Mouse (Mus musculus): ENCODE data around the gene Trim33. TPM values are rescaled to one million over a fixed set of nuclear protein-coding genes. Genes with fewer than 3 reads are reported as not detected.

Trim33 gene
- polyA plus RNA-seq, 1 experiment from 2014 or later, result 3.4 TPM

- no peaks in the 10 kb centered on the region for H3K36me3 ChIP-seq (replicated peaks; ENCODE audit: insufficient read depth, low read length)
- no peak overlapping the region for H3K4me2 ChIP-seq (ENCODE audit: low read depth, low read length)
- no peak overlapping the region for H3K4me3 ChIP-seq (ENCODE audit: low read depth, low read length)
- 85% methylated on average over 3 of the region's 3 CpGs for WGBS (ENCODE audit: insufficient replicate concordance)
- H3K9ac ChIP-seq (replicated peaks), result no peak overlapping the region
- no peaks in the 10 kb centered on the region for H3K27me3 ChIP-seq (ENCODE audit: insufficient read depth, low read length)
- no peak overlapping the region for H3K27ac ChIP-seq (ENCODE audit: low read depth)
- ATAC-seq (no peak), DNase-seq (no peak)
- H3K9me3 ChIP-seq (ENCODE audit: low read length), result no peaks in the 10 kb centered on the region
- no peaks in the 10 kb centered on the region for H3K4me1 ChIP-seq (ENCODE audit: insufficient read depth)
- no peak for TF ChIP-seq EP300 (IDR thresholded peaks at IDR 0.05; ENCODE audit: low read depth)
- TF ChIP-seq CTCF (IDR thresholded peaks at IDR 0.05; ENCODE audit: low read depth), result no peak
These were observed 89.6 kb downstream of the Trim33 start for GRCm38 (mm10) chr3:103368731-103369130.

- DNase-seq, result peak; percentile 73
- peak; percentile 35; the same call in 1 of the 2 replicates for ATAC-seq
- Histone ChIP-seq H3K9me3 (ENCODE audit: low read length) (no peaks in the 10 kb centered on the region), H3K4me2 (ENCODE audit: low read depth, low read length) (no peak overlapping the region), H3K4me3 (ENCODE audit: low read depth, low read length) (no peak overlapping the region), H3K9ac (replicated peaks) (no peak overlapping the region), H3K4me1 (ENCODE audit: insufficient read depth) (no peaks in the 10 kb centered on the region), H3K36me3 (replicated peaks; ENCODE audit: insufficient read depth, low read length) (no peaks in the 10 kb centered on the region), H3K27me3 (ENCODE audit: insufficient read depth, low read length) (no peaks in the 10 kb centered on the region), H3K27ac (ENCODE audit: low read depth) (no peak overlapping the region)
- WGBS (ENCODE audit: insufficient replicate concordance), result 31% methylated on average over 8 of the region's 8 CpGs
- no peak for TF ChIP-seq EP300 (IDR thresholded peaks at IDR 0.05; ENCODE audit: low read depth)
- peak; percentile 87 for TF ChIP-seq CTCF (IDR thresholded peaks at IDR 0.05; ENCODE audit: low read depth)
These were observed 94.9 kb downstream of the Trim33 start for GRCm38 (mm10) chr3:103374028-103374427.

GRCm38 (mm10) chr3:103375181-103375855 is 96.2 kb downstream of the Trim33 start:
- ATAC-seq (no peak), DNase-seq (no peak)
- no peak overlapping the region for H3K4me3 ChIP-seq (ENCODE audit: low read depth, low read length)
- no peak overlapping the region for H3K27ac ChIP-seq (ENCODE audit: low read depth)
- no peak overlapping the region for H3K4me2 ChIP-seq (ENCODE audit: low read depth, low read length)
- 43% methylated on average over 14 of the region's 14 CpGs for WGBS (ENCODE audit: insufficient replicate concordance)
- H3K9me3 ChIP-seq (ENCODE audit: low read length), result no peaks in the 10 kb centered on the region
- H3K9ac ChIP-seq (replicated peaks), result no peak overlapping the region
- no peak for TF ChIP-seq CTCF (IDR thresholded peaks at IDR 0.05; ENCODE audit: low read depth)
- TF ChIP-seq EP300 (IDR thresholded peaks at IDR 0.05; ENCODE audit: low read depth), result no peak
- no peaks in the 10 kb centered on the region for H3K27me3 ChIP-seq (ENCODE audit: insufficient read depth, low read length)
- H3K4me1 ChIP-seq (ENCODE audit: insufficient read depth), result no peaks in the 10 kb centered on the region
- H3K36me3 ChIP-seq (replicated peaks; ENCODE audit: insufficient read depth, low read length), result no peaks in the 10 kb centered on the region

GRCm38 (mm10) chr3:103378018-103378417 is 98.9 kb downstream of the Trim33 start:
- no peak for DNase-seq
- no peak for TF ChIP-seq EP300 (IDR thresholded peaks at IDR 0.05; ENCODE audit: low read depth)
- Histone ChIP-seq H3K9me3 (ENCODE audit: low read length) (no peaks in the 10 kb centered on the region), H3K4me3 (ENCODE audit: low read depth, low read length) (no peak overlapping the region), H3K9ac (replicated peaks) (no peak overlapping the region), H3K36me3 (replicated peaks; ENCODE audit: insufficient read depth, low read length) (no peaks in the 10 kb centered on the region), H3K27ac (ENCODE audit: low read depth) (peak overlapping the region; percentile 39; the same call in 1 of the 2 replicates), H3K4me2 (ENCODE audit: low read depth, low read length) (no peak overlapping the region), H3K27me3 (ENCODE audit: insufficient read depth, low read length) (no peaks in the 10 kb centered on the region), H3K4me1 (ENCODE audit: insufficient read depth) (no peaks in the 10 kb centered on the region)
- peak; percentile 80 for ATAC-seq

GRCm38 (mm10) chr3:103379371-103379770 is 100.3 kb downstream of the Trim33 start:
- 77% methylated on average over 3 of the region's 3 CpGs for WGBS (ENCODE audit: insufficient replicate concordance)
- no peak overlapping the region for H3K27ac ChIP-seq (ENCODE audit: low read depth)

GRCm38 (mm10) chr3:103380814-103381213 is 101.7 kb downstream of the Trim33 start:
- H3K36me3 ChIP-seq (replicated peaks; ENCODE audit: insufficient read depth, low read length), result no peaks in the 10 kb centered on the region
- no peak for DNase-seq
- H3K27me3 ChIP-seq (ENCODE audit: insufficient read depth, low read length), result no peaks in the 10 kb centered on the region
- 81% methylated on average over 8 of the region's 8 CpGs for WGBS (ENCODE audit: insufficient replicate concordance)
- TF ChIP-seq EP300 (IDR thresholded peaks at IDR 0.05; ENCODE audit: low read depth), result no peak
- TF ChIP-seq CTCF (IDR thresholded peaks at IDR 0.05; ENCODE audit: low read depth), result no peak
- ATAC-seq, result no peak
- no peaks in the 10 kb centered on the region for H3K9me3 ChIP-seq (ENCODE audit: low read length)
- no peak overlapping the region for H3K27ac ChIP-seq (ENCODE audit: low read depth)
- no peak overlapping the region for H3K9ac ChIP-seq (replicated peaks)
- no peak overlapping the region for H3K4me2 ChIP-seq (ENCODE audit: low read depth, low read length)
- H3K4me3 ChIP-seq (ENCODE audit: low read depth, low read length), result no peak overlapping the region
- H3K4me1 ChIP-seq (ENCODE audit: insufficient read depth), result no peaks in the 10 kb centered on the region

More at GRCm38 (mm10) chr3:103379371-103379770, 100.3 kb downstream of the Trim33 start:
- H3K27me3 ChIP-seq (ENCODE audit: insufficient read depth, low read length), result no peaks in the 10 kb centered on the region
- no peak for DNase-seq
- TF ChIP-seq CTCF (IDR thresholded peaks at IDR 0.05; ENCODE audit: low read depth), result no peak
- no peak overlapping the region for H3K4me3 ChIP-seq (ENCODE audit: low read depth, low read length)
- no peaks in the 10 kb centered on the region for H3K4me1 ChIP-seq (ENCODE audit: insufficient read depth)
- no peak for ATAC-seq
- no peaks in the 10 kb centered on the region for H3K9me3 ChIP-seq (ENCODE audit: low read length)
- H3K9ac ChIP-seq (replicated peaks), result no peak overlapping the region
- H3K4me2 ChIP-seq (ENCODE audit: low read depth, low read length), result no peak overlapping the region
- H3K36me3 ChIP-seq (replicated peaks; ENCODE audit: insufficient read depth, low read length), result no peaks in the 10 kb centered on the region

All from liver, postnatal 0 days (tissue).